Comparison of ENCODE assay signal across 10 mouse cellular contexts in genomic region chr9:69150224-69150623, GRCm38 (mm10).
DNase-seq lines count a peak whose midpoint lies in the region; ATAC-seq lines count a peak whose summit lies in the region.
"Had no signal": no experiment of that assay in that cellular context is flagged by ENCODE, and none has a peak within 500 bp of the region (broad histone marks: within the 10 kb centered on the region; RNA-seq: fewer than 3 reads in every experiment).

No protein-coding gene starts in this region.

- no peak overlapping the region for H3K27ac ChIP-seq in forebrain, embryonic 13.5 days
- H3K27ac ChIP-seq in midbrain, embryonic 14.5 days (replicated peaks; ENCODE audit: low read depth, low read length), result no peak overlapping the region; the same call in 1 of the 2 replicates

- ATAC-seq in forebrain, embryonic 13.5 days, result no peak
- ATAC-seq in midbrain, embryonic 14.5 days (ENCODE audit: low FRiP score, low TSS enrichment), result no peak
- ATAC-seq: CD4-positive, CD25-positive, alpha-beta regulatory T cell, adult 4 months had no signal

- peaks cover 8% of the 10 kb centered on the region for H3K4me1 ChIP-seq in forebrain, embryonic 13.5 days
- H3K4me1 ChIP-seq in midbrain, embryonic 14.5 days (ENCODE audit: control insufficient read depth, insufficient read depth, low read length), result no peaks in the 10 kb centered on the region

- 25% methylated on average over 14 of the region's 14 CpGs for WGBS in forebrain, embryonic 13.5 days
- 44% methylated on average over 14 of the region's 14 CpGs for WGBS in midbrain, embryonic 14.5 days

- H3K9me3 ChIP-seq in forebrain, embryonic 13.5 days (replicated peaks), result no peaks in the 10 kb centered on the region
- no peaks in the 10 kb centered on the region for H3K9me3 ChIP-seq in midbrain, embryonic 14.5 days (ENCODE audit: control insufficient read depth, low read length)

- no peak overlapping the region for H3K4me3 ChIP-seq in forebrain, embryonic 13.5 days
- H3K4me3 ChIP-seq in midbrain, embryonic 14.5 days (replicated peaks; ENCODE audit: low read depth, low read length), result no peak overlapping the region

- peak overlapping the region; percentile 28 for H3K4me2 ChIP-seq in forebrain, embryonic 13.5 days
- no peak overlapping the region for H3K4me2 ChIP-seq in midbrain, embryonic 14.5 days (ENCODE audit: low read length)
- H3K4me2 ChIP-seq: hindbrain, embryonic 14.5 days had no signal

- H3K27me3 ChIP-seq in forebrain, embryonic 13.5 days, result 0 out of 2 replicates have a peak, but pooled peaks cover 9% of the 10 kb centered on the region
- H3K27me3 ChIP-seq in midbrain, embryonic 14.5 days (ENCODE audit: control insufficient read depth, insufficient read depth, low read length), result no peaks in the 10 kb centered on the region

- peak; percentile 11 to 23 for DNase-seq in frontal cortex, postnatal 36 days (ENCODE audit: low spot score in 2 of 2)
- no peak for DNase-seq in frontal cortex, postnatal 14 days (ENCODE audit: low spot score in 2 of 2)
- DNase-seq in brain, adult 2 months (ENCODE audit: low read depth, low spot score), result peak; percentile 46
- DNase-seq in kidney, postnatal 25 days, result peak; percentile 50 to 84
- DNase-seq in layer of hippocampus, adult 9-11 months, result no peak
- no peak for DNase-seq in embryo, embryonic 9.5 days (ENCODE audit: extremely low spot score)
- DNase-seq in midbrain, embryonic 14.5 days, result no peak

- H3K36me3 ChIP-seq in forebrain, embryonic 13.5 days (ENCODE audit: poor library complexity, severe bottlenecking), result no peaks in the 10 kb centered on the region
- H3K36me3 ChIP-seq in midbrain, embryonic 14.5 days (ENCODE audit: control insufficient read depth, insufficient read depth, low read length), result no peaks in the 10 kb centered on the region

- H3K9ac ChIP-seq in forebrain, embryonic 13.5 days, result no peak overlapping the region; the same call in 1 of the 2 replicates
- H3K9ac ChIP-seq in midbrain, embryonic 14.5 days (replicated peaks; ENCODE audit: low read length), result no peak overlapping the region
- H3K9ac ChIP-seq: hindbrain, embryonic 14.5 days had no signal

Comparison
In these comparisons a context has a peak if more than half of its experiments do, and no peak if none do; other contexts are left out.
1. DNase-seq: peak in frontal cortex, postnatal 36 days (2 of 2), brain, adult 2 months (single experiment) and kidney, postnatal 25 days (2 of 2); none in frontal cortex, postnatal 14 days (0 of 2), layer of hippocampus, adult 9-11 months (single experiment), embryo, embryonic 9.5 days (single experiment) and midbrain, embryonic 14.5 days (single experiment).